Mouse (Mus musculus): ENCODE data around the gene Add1. TPM values are rescaled to one million over a fixed set of nuclear protein-coding genes. Genes with fewer than 3 reads are reported as not detected.

The Add1 gene
- polyA plus RNA-seq, 1 experiment, result 40.8 TPM

- Histone ChIP-seq H3K4me3 (ENCODE audit: control insufficient read depth, low read depth, low read length) (peak within 1 kb of the TSS; percentile 89), H3K4me1 (ENCODE audit: control insufficient read depth, insufficient read depth, low read length) (peaks cover 11% of the 10 kb centered on the region), H3K27me3 (ENCODE audit: control insufficient read depth, insufficient read depth, low read length) (no peaks in the 10 kb centered on the region), H3K36me3 (ENCODE audit: control insufficient read depth, insufficient read depth, low read length) (no peaks in the 10 kb centered on the region), H3K27ac (ENCODE audit: control insufficient read depth, insufficient read depth, low read depth, low read length) (peak within 1 kb of the TSS; percentile 75)
- TF ChIP-seq CTCF (IDR thresholded peaks at IDR 0.05; ENCODE audit: control insufficient read depth, insufficient read depth, insufficient replicate concordance, low read depth, low read length) (peak; percentile 19; the same call in 1 of the 2 replicates), POLR2A (IDR thresholded peaks at IDR 0.05; ENCODE audit: control insufficient read depth, low read depth, low read length) (peak; percentile 61)
Observed at GRCm38 (mm10) chr5:34636481-34637287, 63.2 kb downstream of the Add1 start, which contains the start of gene Mfsd10. Mfsd10 (minus strand) TSS chr5:34637212.

GRCm38 (mm10) chr5:34637591-34638156 is 64.2 kb downstream of the Add1 start:
- Histone ChIP-seq H3K36me3 (ENCODE audit: control insufficient read depth, insufficient read depth, low read length) (no peaks in the 10 kb centered on the region), H3K27ac (ENCODE audit: control insufficient read depth, insufficient read depth, low read depth, low read length) (no peak overlapping the region), H3K4me1 (ENCODE audit: control insufficient read depth, insufficient read depth, low read length) (peaks cover 11% of the 10 kb centered on the region), H3K4me3 (ENCODE audit: control insufficient read depth, low read depth, low read length) (no peak overlapping the region), H3K27me3 (ENCODE audit: control insufficient read depth, insufficient read depth, low read length) (no peaks in the 10 kb centered on the region)
- TF ChIP-seq CTCF (IDR thresholded peaks at IDR 0.05; ENCODE audit: control insufficient read depth, insufficient read depth, insufficient replicate concordance, low read depth, low read length) (no peak), POLR2A (IDR thresholded peaks at IDR 0.05; ENCODE audit: control insufficient read depth, low read depth, low read length) (no peak)

- no peak overlapping the region for H3K4me3 ChIP-seq (ENCODE audit: control insufficient read depth, low read depth, low read length)
- H3K27ac ChIP-seq (ENCODE audit: control insufficient read depth, insufficient read depth, low read depth, low read length), result no peak overlapping the region
- H3K36me3 ChIP-seq (ENCODE audit: control insufficient read depth, insufficient read depth, low read length), result peaks cover 3% of the 10 kb centered on the region
- TF ChIP-seq POLR2A (IDR thresholded peaks at IDR 0.05; ENCODE audit: control insufficient read depth, low read depth, low read length) (no peak), CTCF (IDR thresholded peaks at IDR 0.05; ENCODE audit: control insufficient read depth, insufficient read depth, insufficient replicate concordance, low read depth, low read length) (no peak)
- no peaks in the 10 kb centered on the region for H3K27me3 ChIP-seq (ENCODE audit: control insufficient read depth, insufficient read depth, low read length)
- H3K4me1 ChIP-seq (ENCODE audit: control insufficient read depth, insufficient read depth, low read length), result peaks cover 3% of the 10 kb centered on the region
Observed at GRCm38 (mm10) chr5:34641991-34642390, 68.5 kb downstream of the Add1 start.

GRCm38 (mm10) chr5:34642932-34643331 is 69.5 kb downstream of the Add1 start:
- H3K4me3 ChIP-seq (ENCODE audit: control insufficient read depth, low read depth, low read length), result no peak overlapping the region
- peaks cover 3% of the 10 kb centered on the region for H3K36me3 ChIP-seq (ENCODE audit: control insufficient read depth, insufficient read depth, low read length)
- no peak overlapping the region for H3K27ac ChIP-seq (ENCODE audit: control insufficient read depth, insufficient read depth, low read depth, low read length)
- no peaks in the 10 kb centered on the region; the same call in 1 of the 2 replicates for H3K4me1 ChIP-seq (ENCODE audit: control insufficient read depth, insufficient read depth, low read length)
- no peaks in the 10 kb centered on the region for H3K27me3 ChIP-seq (ENCODE audit: control insufficient read depth, insufficient read depth, low read length)
- TF ChIP-seq POLR2A (IDR thresholded peaks at IDR 0.05; ENCODE audit: control insufficient read depth, low read depth, low read length) (no peak), CTCF (IDR thresholded peaks at IDR 0.05; ENCODE audit: control insufficient read depth, insufficient read depth, insufficient replicate concordance, low read depth, low read length) (peak; percentile 32; the same call in 1 of the 2 replicates)

GRCm38 (mm10) chr5:34647581-34647980 is 74.1 kb downstream of the Add1 start:
- TF ChIP-seq POLR2A (IDR thresholded peaks at IDR 0.05; ENCODE audit: control insufficient read depth, low read depth, low read length) (no peak), CTCF (IDR thresholded peaks at IDR 0.05; ENCODE audit: control insufficient read depth, insufficient read depth, insufficient replicate concordance, low read depth, low read length) (peak; percentile 47; the same call in 1 of the 2 replicates)

GRCm38 (mm10) chr5:34652961-34653360 is 79.5 kb downstream of the Add1 start:
- H3K27ac ChIP-seq (ENCODE audit: control insufficient read depth, insufficient read depth, low read depth, low read length), result no peak overlapping the region
- peaks cover 8% of the 10 kb centered on the region for H3K36me3 ChIP-seq (ENCODE audit: control insufficient read depth, insufficient read depth, low read length)
- no peak for TF ChIP-seq POLR2A (IDR thresholded peaks at IDR 0.05; ENCODE audit: control insufficient read depth, low read depth, low read length)
- TF ChIP-seq CTCF (IDR thresholded peaks at IDR 0.05; ENCODE audit: control insufficient read depth, insufficient read depth, insufficient replicate concordance, low read depth, low read length), result no peak
- no peaks in the 10 kb centered on the region for H3K4me1 ChIP-seq (ENCODE audit: control insufficient read depth, insufficient read depth, low read length)
- no peak overlapping the region for H3K4me3 ChIP-seq (ENCODE audit: control insufficient read depth, low read depth, low read length)
- H3K27me3 ChIP-seq (ENCODE audit: control insufficient read depth, insufficient read depth, low read length), result no peaks in the 10 kb centered on the region

More at GRCm38 (mm10) chr5:34647581-34647980, 74.1 kb downstream of the Add1 start:
- Histone ChIP-seq H3K27ac (ENCODE audit: control insufficient read depth, insufficient read depth, low read depth, low read length) (no peak overlapping the region), H3K4me3 (ENCODE audit: control insufficient read depth, low read depth, low read length) (no peak overlapping the region), H3K36me3 (ENCODE audit: control insufficient read depth, insufficient read depth, low read length) (peaks cover 9% of the 10 kb centered on the region), H3K27me3 (ENCODE audit: control insufficient read depth, insufficient read depth, low read length) (no peaks in the 10 kb centered on the region), H3K4me1 (ENCODE audit: control insufficient read depth, insufficient read depth, low read length) (no peaks in the 10 kb centered on the region)

- Histone ChIP-seq H3K4me3 (ENCODE audit: control insufficient read depth, low read depth, low read length) (no peak overlapping the region), H3K27ac (ENCODE audit: control insufficient read depth, insufficient read depth, low read depth, low read length) (no peak overlapping the region), H3K36me3 (ENCODE audit: control insufficient read depth, insufficient read depth, low read length) (peaks cover 8% of the 10 kb centered on the region), H3K4me1 (ENCODE audit: control insufficient read depth, insufficient read depth, low read length) (no peaks in the 10 kb centered on the region; the same call in 1 of the 2 replicates), H3K27me3 (ENCODE audit: control insufficient read depth, insufficient read depth, low read length) (no peaks in the 10 kb centered on the region)
- TF ChIP-seq CTCF (IDR thresholded peaks at IDR 0.05; ENCODE audit: control insufficient read depth, insufficient read depth, insufficient replicate concordance, low read depth, low read length), result no peak
Observed at GRCm38 (mm10) chr5:34654881-34655280, 81.4 kb downstream of the Add1 start.
